Mouse (Mus musculus) midbrain, embryonic 14.5 days (tissue): Measurements from ENCODE around the gene Hist2h3c1. TPM values are rescaled to one million over a fixed set of nuclear protein-coding genes. Genes with fewer than 3 reads are reported as not detected.

Experiments used
- ATAC-seq: fragments of 200-750 bp; cut with Nextera tagmentation; 2 replicates; pipeline ENCODE4 v1.8.0; 2017; ENCODE audit warnings: moderate number of reproducible peaks, moderate library complexity; ENCODE audit not compliant: low FRiP score, low TSS enrichment
- DNase-seq: peaks from one replicate; pipeline ENCODE4 v3.0.0-alpha.2; 2015
- H3K27ac ChIP-seq: fragments of 300-500 bp; sonication (generic); replicated peaks from 2 replicates; pipeline ENCODE4 v1.5.1; 2014; ENCODE audit warnings: mild to moderate bottlenecking, low read depth, low read length, moderate library complexity
- H3K27me3 ChIP-seq: fragments of 300-500 bp; sonication (generic); 2 replicates; pipeline ENCODE4 v1.6.1; 2014; ENCODE audit warnings: low read length, control low read depth, mixed read lengths; ENCODE audit not compliant: control insufficient read depth, insufficient read depth
- H3K36me3 ChIP-seq: fragments of 300-500 bp; sonication (generic); 2 replicates; pipeline ENCODE4 v1.6.1; 2014; ENCODE audit warnings: low read length, control low read depth; ENCODE audit not compliant: control insufficient read depth, insufficient read depth
- H3K4me1 ChIP-seq: fragments of 300-500 bp; sonication (generic); 2 replicates; pipeline ENCODE4 v1.6.1; 2014; ENCODE audit warnings: mild to moderate bottlenecking, antibody characterized with exemption, low read length, control low read depth; ENCODE audit not compliant: control insufficient read depth, insufficient read depth
- H3K4me2 ChIP-seq: fragments of 300-500 bp; sonication (generic); 2 replicates; pipeline ENCODE4 v1.6.1; 2014; ENCODE audit warnings: mild to moderate bottlenecking, low read length, moderate library complexity
- H3K4me3 ChIP-seq: fragments of 300-500 bp; sonication (generic); replicated peaks from 2 replicates; pipeline ENCODE4 v1.5.1; 2014; ENCODE audit warnings: low read depth, low read length
- H3K9ac ChIP-seq: fragments of 300-500 bp; sonication (generic); replicated peaks from 2 replicates; pipeline ENCODE4 v1.6.1; 2014; ENCODE audit warnings: mild to moderate bottlenecking, low read length, moderate library complexity
- H3K9me3 ChIP-seq: fragments of 300-500 bp; sonication (generic); 2 replicates; pipeline ENCODE4 v1.6.1; 2016; ENCODE audit warnings: low read length, control low read depth, mixed read lengths; ENCODE audit not compliant: control insufficient read depth
- WGBS: fragments of 180-500 bp; shearing (Covaris S2); extraction: QIAGEN DNeasy Blood & Tissue Kit; methylation state at CpG from one replicate; pipeline ENCODE4 v1.1.7; 2014; 5-methylcytosine and 5-hydroxymethylcytosine counted together
- polyA plus RNA-seq: library from polyadenylated mRNA; unstranded; fragments of >200 nt; fragmentation: Nextera tagmentation; extraction: Ambion mirVana; gene quantifications from 2 replicates; pipeline ENCODE4 v1.2.1, GENCODE M21; 2014

The Hist2h3c1 gene
- polyA plus RNA-seq, 1 experiment from 2014 or later = not detected

GRCm38 (mm10) chr3:96248141-96249033 lies 1.9 kb downstream of the Hist2h3c1 start:
- DNase-seq = no peak
- no peak for ATAC-seq
- 49% methylated on average over 6 of the region's 6 CpGs for WGBS
- H3K4me1 ChIP-seq = 0 out of 2 replicates have a peak, but pooled peaks cover 19% of the 10 kb centered on the region
- H3K36me3 ChIP-seq = no peaks in the 10 kb centered on the region
- peak overlapping the region; percentile 49 for H3K4me2 ChIP-seq
- H3K27me3 ChIP-seq = no peaks in the 10 kb centered on the region
- no peak overlapping the region; the same call in 1 of the 2 replicates for H3K4me3 ChIP-seq
- H3K9ac ChIP-seq = no peak overlapping the region; the same call in 1 of the 2 replicates
- H3K27ac ChIP-seq = no peak overlapping the region
- H3K9me3 ChIP-seq = no peaks in the 10 kb centered on the region

DNA sequence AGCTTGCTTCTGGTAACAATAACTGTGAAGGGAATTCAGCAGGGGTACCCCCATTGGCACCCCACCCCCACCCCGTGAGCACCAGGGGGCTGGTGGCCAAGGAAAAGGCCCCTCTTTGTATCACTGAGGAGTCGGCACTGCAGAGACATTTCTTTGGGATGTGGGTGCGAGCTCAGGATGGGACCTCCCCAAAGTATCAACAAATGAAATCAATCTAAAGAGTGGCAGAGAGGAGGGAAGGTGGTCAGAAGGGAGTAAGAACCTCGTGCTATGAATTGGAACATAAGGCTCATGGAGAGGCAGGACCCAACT lies 2.5 kb downstream of the Hist2h3c1 start:
- no peak overlapping the region for H3K27ac ChIP-seq
- ATAC-seq = no peak
- H3K4me3 ChIP-seq = no peak overlapping the region
- H3K9me3 ChIP-seq = no peaks in the 10 kb centered on the region
- no peak overlapping the region for H3K9ac ChIP-seq
- H3K4me2 ChIP-seq = no peak overlapping the region
- H3K36me3 ChIP-seq = no peaks in the 10 kb centered on the region
- 0 out of 2 replicates have a peak, but pooled peaks cover 17% of the 10 kb centered on the region for H3K4me1 ChIP-seq
- no peak for DNase-seq
- 48% methylated on average over 4 of the region's 4 CpGs for WGBS
- no peaks in the 10 kb centered on the region for H3K27me3 ChIP-seq

GRCm38 (mm10) chr3:96250890-96251289 lies 4.4 kb downstream of the Hist2h3c1 start:
- 0 out of 2 replicates have a peak, but pooled peaks cover 9% of the 10 kb centered on the region for H3K4me1 ChIP-seq
- no peak for ATAC-seq

GRCm38 (mm10) chr3:96251787-96252186 lies 5.3 kb downstream of the Hist2h3c1 start:
- no peak overlapping the region for H3K9ac ChIP-seq
- 94% methylated on average over 3 of the region's 3 CpGs for WGBS
- DNase-seq (no peak), ATAC-seq (no peak)
- no peak overlapping the region for H3K4me2 ChIP-seq
- H3K9me3 ChIP-seq = no peaks in the 10 kb centered on the region
- H3K4me1 ChIP-seq = 0 out of 2 replicates have a peak, but pooled peaks cover 9% of the 10 kb centered on the region
- H3K27me3 ChIP-seq = no peaks in the 10 kb centered on the region
- no peak overlapping the region for H3K27ac ChIP-seq
- no peak overlapping the region for H3K4me3 ChIP-seq
- H3K36me3 ChIP-seq = no peaks in the 10 kb centered on the region

More at GRCm38 (mm10) chr3:96250890-96251289, 4.4 kb downstream of the Hist2h3c1 start:
- H3K9ac ChIP-seq = no peak overlapping the region
- no peaks in the 10 kb centered on the region for H3K36me3 ChIP-seq
- no peak overlapping the region for H3K27ac ChIP-seq
- no peaks in the 10 kb centered on the region for H3K27me3 ChIP-seq
- DNase-seq = no peak
- H3K4me2 ChIP-seq = no peak overlapping the region
- WGBS = 90% methylated on average over 3 of the region's 3 CpGs
- no peaks in the 10 kb centered on the region for H3K9me3 ChIP-seq
- no peak overlapping the region for H3K4me3 ChIP-seq

- DNase-seq = peak; percentile 61
- 49% methylated on average over 10 of the region's 10 CpGs for WGBS
- no peak overlapping the region for H3K27ac ChIP-seq
- no peaks in the 10 kb centered on the region for H3K9me3 ChIP-seq
- no peak for ATAC-seq
- H3K4me2 ChIP-seq = no peak overlapping the region
- H3K27me3 ChIP-seq = no peaks in the 10 kb centered on the region
- H3K36me3 ChIP-seq = no peaks in the 10 kb centered on the region
- no peak overlapping the region for H3K4me3 ChIP-seq
- H3K9ac ChIP-seq = 0 out of 2 replicates have a peak overlapping the region, but pooled peaks have one; percentile 16
- no peaks in the 10 kb centered on the region for H3K4me1 ChIP-seq
These were observed 8.3 kb downstream of the Hist2h3c1 start for GRCm38 (mm10) chr3:96254683-96255355.

DNA sequence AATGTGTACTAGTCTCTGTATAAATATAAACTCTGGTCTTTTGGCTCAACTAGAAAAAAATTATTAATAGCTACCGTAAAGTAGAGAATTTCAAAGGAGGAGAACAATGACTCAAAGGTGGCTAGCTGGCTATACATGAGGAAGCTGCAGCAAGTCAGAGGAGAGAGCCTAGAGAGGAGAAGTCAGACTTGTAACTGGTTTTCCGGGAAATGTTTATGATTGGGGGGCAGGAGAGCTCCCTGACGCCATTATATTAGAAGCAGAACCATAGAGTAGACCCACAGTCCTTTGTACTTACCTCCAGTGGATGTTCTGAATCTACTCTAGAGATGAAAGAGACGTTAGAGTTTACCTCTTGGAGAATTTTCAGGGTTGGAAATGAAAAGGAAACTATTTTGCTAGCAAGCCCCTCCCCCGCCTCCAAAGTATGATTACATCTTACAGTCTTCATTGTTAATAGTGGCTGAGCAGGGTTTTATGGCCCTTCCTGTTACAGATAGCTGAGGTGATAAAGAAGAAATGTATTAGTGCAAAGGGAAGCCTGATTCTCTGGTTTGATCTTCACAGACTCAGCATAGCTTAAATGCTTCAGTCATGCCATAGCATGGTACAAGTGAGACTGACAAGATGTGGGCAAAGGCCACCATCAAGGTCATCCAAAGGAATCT lies 9.6 kb downstream of the Hist2h3c1 start:
- Histone ChIP-seq H3K27me3 (no peaks in the 10 kb centered on the region), H3K9ac (no peak overlapping the region), H3K4me1 (no peaks in the 10 kb centered on the region), H3K36me3 (no peaks in the 10 kb centered on the region), H3K27ac (no peak overlapping the region), H3K9me3 (no peaks in the 10 kb centered on the region), H3K4me2 (no peak overlapping the region), H3K4me3 (no peak overlapping the region)
- ATAC-seq (no peak), DNase-seq (no peak)
- 87% methylated on average over 5 of the region's 5 CpGs for WGBS

GRCm38 (mm10) chr3:96257190-96257589 lies 10.7 kb downstream of the Hist2h3c1 start:
- Histone ChIP-seq H3K4me2 (no peak overlapping the region), H3K36me3 (no peaks in the 10 kb centered on the region), H3K4me3 (no peak overlapping the region), H3K27ac (no peak overlapping the region), H3K4me1 (no peaks in the 10 kb centered on the region), H3K27me3 (no peaks in the 10 kb centered on the region), H3K9ac (no peak overlapping the region), H3K9me3 (no peaks in the 10 kb centered on the region)
- 83% methylated on average over 3 of the region's 3 CpGs for WGBS
- DNase-seq (no peak), ATAC-seq (no peak)

- Histone ChIP-seq H3K4me2 (no peak overlapping the region), H3K4me1 (peaks cover 8% of the 10 kb centered on the region; the same call in 1 of the 2 replicates), H3K4me3 (no peak overlapping the region), H3K27me3 (no peaks in the 10 kb centered on the region), H3K27ac (no peak overlapping the region), H3K9ac (no peak overlapping the region), H3K36me3 (no peaks in the 10 kb centered on the region), H3K9me3 (no peaks in the 10 kb centered on the region)
- ATAC-seq (no peak), DNase-seq (no peak)
- 94% methylated on average over 5 of the region's 5 CpGs for WGBS
These were observed 13.7 kb downstream of the Hist2h3c1 start for GRCm38 (mm10) chr3:96260220-96260619.
